Mouse (Mus musculus) liver, embryonic 12.5 days (tissue): ENCODE data around the gene Msi1. TPM values are rescaled to one million over a fixed set of nuclear protein-coding genes. Genes with fewer than 3 reads are reported as not detected.

Source experiments
- ATAC-seq: fragments of 200-750 bp; cut with Nextera tagmentation; 2 replicates; pipeline ENCODE4 v1.8.0; 2017; ENCODE audit warnings: moderate number of reproducible peaks, mild to moderate bottlenecking, moderate library complexity
- H3K27ac ChIP-seq: fragments of 300-500 bp; sonication (generic); 2 replicates; pipeline ENCODE4 v1.5.1; 2016; ENCODE audit warnings: mild to moderate bottlenecking
- H3K27me3 ChIP-seq: fragments of 300-500 bp; sonication (generic); replicated peaks from 2 replicates; pipeline ENCODE4 v1.6.1; 2016; ENCODE audit warnings: mild to moderate bottlenecking, moderate library complexity
- H3K36me3 ChIP-seq: fragments of 300-500 bp; sonication (generic); 2 replicates; pipeline ENCODE4 v1.6.1; 2016; ENCODE audit warnings: mild to moderate bottlenecking, moderate library complexity
- H3K4me1 ChIP-seq: fragments of 300-500 bp; sonication (generic); 2 replicates; pipeline ENCODE4 v1.6.1; 2016
- H3K4me2 ChIP-seq: fragments of 300-500 bp; sonication (generic); 2 replicates; pipeline ENCODE4 v1.6.1; 2016; ENCODE audit warnings: mild to moderate bottlenecking, moderate library complexity
- H3K4me3 ChIP-seq: fragments of 300-500 bp; sonication (generic); 2 replicates; pipeline ENCODE4 v1.5.1; 2016; ENCODE audit warnings: mild to moderate bottlenecking, moderate library complexity
- H3K9ac ChIP-seq: fragments of 300-500 bp; sonication (generic); 2 replicates; pipeline ENCODE4 v1.6.1; 2016; ENCODE audit warnings: mild to moderate bottlenecking, moderate library complexity
- H3K9me3 ChIP-seq: fragments of 300-500 bp; sonication (generic); replicated peaks from 2 replicates; pipeline ENCODE4 v1.6.1; 2016; ENCODE audit warnings: mild to moderate bottlenecking, moderate library complexity
- whole genome bisulfite sequencing: fragments of 180-500 bp; shearing (Covaris S2); methylation state at CpG from one replicate; pipeline ENCODE4 v1.1.7; 2016; ENCODE audit not compliant: insufficient replicate concordance; 5-methylcytosine and 5-hydroxymethylcytosine counted together
- polyA plus RNA-seq: library from polyadenylated mRNA; unstranded; fragments of >200 nt; fragmentation: Nextera tagmentation; extraction: Ambion mirVana; gene quantifications from 2 replicates; pipeline ENCODE4 v1.2.1, GENCODE M21; 2016

The Msi1 gene
- polyA plus RNA-seq, 1 experiment from 2014 or later: 2.5 TPM

- no peaks in the 10 kb centered on the region for H3K9me3 ChIP-seq
- no peak for ATAC-seq
- 23% methylated on average over 9 of the region's 9 CpGs for WGBS
- H3K36me3 ChIP-seq: no peaks in the 10 kb centered on the region
- H3K9ac ChIP-seq: no peak overlapping the region
- H3K4me2 ChIP-seq: no peak overlapping the region
- H3K27me3 ChIP-seq: peaks cover 65% of the 10 kb centered on the region
- H3K27ac ChIP-seq: no peak overlapping the region
- H3K4me3 ChIP-seq: no peak overlapping the region
- no peaks in the 10 kb centered on the region; the same call in 1 of the 2 replicates for H3K4me1 ChIP-seq
Measured at GRCm38 (mm10) chr5:115408110-115408509, 21.3 kb upstream of the Msi1 start.

- H3K36me3 ChIP-seq: no peaks in the 10 kb centered on the region
- 0 out of 2 replicates have a peak overlapping the region, but pooled peaks have one; percentile 8 for H3K4me2 ChIP-seq
- ATAC-seq: no peak
- H3K9me3 ChIP-seq: no peaks in the 10 kb centered on the region
- H3K4me1 ChIP-seq: no peaks in the 10 kb centered on the region
- H3K4me3 ChIP-seq: no peak overlapping the region
- no peak overlapping the region for H3K9ac ChIP-seq
- H3K27me3 ChIP-seq: peaks cover 22% of the 10 kb centered on the region
- no peak overlapping the region for H3K27ac ChIP-seq
- 49% methylated on average over 24 of the region's 24 CpGs for WGBS
Measured at GRCm38 (mm10) chr5:115415111-115416085, 14.0 kb upstream of the Msi1 start.

- Histone ChIP-seq H3K4me2 (peak overlapping the region; percentile 66), H3K27ac (no peak overlapping the region), H3K4me3 (peak overlapping the region; percentile 57), H3K9ac (peak overlapping the region; percentile 58; the same call in 1 of the 2 replicates), H3K4me1 (0 out of 2 replicates have a peak, but pooled peaks cover 5% of the 10 kb centered on the region), H3K9me3 (no peaks in the 10 kb centered on the region), H3K36me3 (no peaks in the 10 kb centered on the region), H3K27me3 (peaks cover 96% of the 10 kb centered on the region)
- WGBS: 2% methylated on average over 20 of the region's 20 CpGs
- ATAC-seq: 0 out of 2 replicates have a peak, but pooled peaks have one; percentile 6
Measured at GRCm38 (mm10) chr5:115428831-115429358, 504 bp upstream of the Msi1 start.

- H3K4me3 ChIP-seq: peak overlapping the region; percentile 57
- no peaks in the 10 kb centered on the region for H3K9me3 ChIP-seq
- H3K36me3 ChIP-seq: no peaks in the 10 kb centered on the region
- H3K4me2 ChIP-seq: peak overlapping the region; percentile 66
- H3K27me3 ChIP-seq: peaks cover 100% of the 10 kb centered on the region
- 1% methylated on average over 52 of the region's 73 CpGs for WGBS
- no peak overlapping the region for H3K27ac ChIP-seq
- ATAC-seq: no peak
- 0 out of 2 replicates have a peak, but pooled peaks cover 5% of the 10 kb centered on the region for H3K4me1 ChIP-seq
- peak overlapping the region; percentile 58 for H3K9ac ChIP-seq
Measured at GRCm38 (mm10) chr5:115430187-115430960, 975 bp downstream of the Msi1 start.

GRCm38 (mm10) chr5:115431061-115431897 is 1.9 kb downstream of the Msi1 start:
- Histone ChIP-seq H3K4me1 (peaks cover 8% of the 10 kb centered on the region; the same call in 1 of the 2 replicates), H3K4me3 (peak overlapping the region; percentile 57; the same call in 1 of the 2 replicates), H3K27ac (no peak overlapping the region), H3K4me2 (peak overlapping the region; percentile 66), H3K9me3 (no peaks in the 10 kb centered on the region), H3K9ac (no peak overlapping the region), H3K36me3 (no peaks in the 10 kb centered on the region), H3K27me3 (peaks cover 100% of the 10 kb centered on the region)
- WGBS: 4% methylated on average over 14 of the region's 14 CpGs
- no peak for ATAC-seq

- Histone ChIP-seq H3K4me3 (no peak overlapping the region), H3K27ac (no peak overlapping the region), H3K36me3 (no peaks in the 10 kb centered on the region), H3K9ac (no peak overlapping the region), H3K4me2 (no peak overlapping the region), H3K9me3 (no peaks in the 10 kb centered on the region), H3K27me3 (peaks cover 100% of the 10 kb centered on the region), H3K4me1 (peaks cover 14% of the 10 kb centered on the region; the same call in 1 of the 2 replicates)
- no peak for ATAC-seq
- WGBS: 8% methylated on average over 7 of the region's 7 CpGs
Measured at GRCm38 (mm10) chr5:115431898-115432259, 2.5 kb downstream of the Msi1 start.

- Histone ChIP-seq H3K4me1 (peaks cover 15% of the 10 kb centered on the region; the same call in 1 of the 2 replicates), H3K9me3 (no peaks in the 10 kb centered on the region), H3K4me3 (no peak overlapping the region), H3K36me3 (no peaks in the 10 kb centered on the region), H3K4me2 (no peak overlapping the region), H3K27ac (no peak overlapping the region), H3K27me3 (peaks cover 100% of the 10 kb centered on the region), H3K9ac (no peak overlapping the region)
- no peak for ATAC-seq
- WGBS: 71% methylated on average over 11 of the region's 11 CpGs
Measured at GRCm38 (mm10) chr5:115432395-115432794, 3.0 kb downstream of the Msi1 start.

GRCm38 (mm10) chr5:115433191-115433590 is 3.8 kb downstream of the Msi1 start:
- ATAC-seq: no peak
- Histone ChIP-seq H3K36me3 (no peaks in the 10 kb centered on the region), H3K4me1 (peaks cover 15% of the 10 kb centered on the region; the same call in 1 of the 2 replicates), H3K27me3 (peaks cover 100% of the 10 kb centered on the region), H3K9ac (no peak overlapping the region), H3K27ac (no peak overlapping the region), H3K4me2 (no peak overlapping the region), H3K9me3 (no peaks in the 10 kb centered on the region), H3K4me3 (no peak overlapping the region)
- 65% methylated on average over 8 of the region's 8 CpGs for WGBS

- H3K9me3 ChIP-seq: no peaks in the 10 kb centered on the region
- H3K4me1 ChIP-seq: peaks cover 15% of the 10 kb centered on the region; the same call in 1 of the 2 replicates
- no peaks in the 10 kb centered on the region for H3K36me3 ChIP-seq
- H3K4me3 ChIP-seq: no peak overlapping the region
- H3K9ac ChIP-seq: no peak overlapping the region
- H3K4me2 ChIP-seq: no peak overlapping the region
- peaks cover 99% of the 10 kb centered on the region for H3K27me3 ChIP-seq
- H3K27ac ChIP-seq: no peak overlapping the region
- WGBS: 58% methylated on average over 11 of the region's 11 CpGs
- no peak for ATAC-seq
Measured at GRCm38 (mm10) chr5:115434280-115434852, 5.0 kb downstream of the Msi1 start.

GRCm38 (mm10) chr5:115434853-115435754 is 5.7 kb downstream of the Msi1 start:
- Histone ChIP-seq H3K27ac (no peak overlapping the region), H3K4me2 (no peak overlapping the region), H3K9me3 (no peaks in the 10 kb centered on the region), H3K4me1 (peaks cover 10% of the 10 kb centered on the region; the same call in 1 of the 2 replicates), H3K4me3 (no peak overlapping the region), H3K27me3 (peaks cover 98% of the 10 kb centered on the region), H3K9ac (no peak overlapping the region), H3K36me3 (no peaks in the 10 kb centered on the region)
- 50% methylated on average over 15 of the region's 15 CpGs for WGBS
- no peak for ATAC-seq
